Comparison of ENCODE assay signal across 20 mouse cellular contexts in genomic region chr10:34320809-34321208, GRCm38 (mm10).
"Had no signal": no experiment of that assay in that cellular context is flagged by ENCODE, and none has a peak within 500 bp of the region (broad histone marks: within the 10 kb centered on the region; RNA-seq: fewer than 3 reads in every experiment).

No protein-coding gene starts in this region.

- DNase-seq: kidney, adult 2 months; kidney, postnatal 25 days; liver; retina, postnatal 1 day; right cerebral cortex, postnatal 25 days; spleen, adult 18-20 months; thymus, postnatal 25 days had no signal

- H3K27ac ChIP-seq: kidney, postnatal 0 days; limb, embryonic 10.5 days; limb, embryonic 13.5 days; liver, embryonic 12.5 days; liver, embryonic 15.5 days; midbrain, embryonic 10.5 days; midbrain, embryonic 13.5 days; neural tube, embryonic 13.5 days; stomach, embryonic 15.5 days had no signal

- H3K9me3 ChIP-seq: limb, embryonic 10.5 days; limb, embryonic 13.5 days; liver, embryonic 12.5 days; liver, embryonic 15.5 days; megakaryocyte, embryonic 14.5 days; midbrain, embryonic 10.5 days; midbrain, embryonic 13.5 days; neural tube, embryonic 13.5 days; stomach, embryonic 15.5 days had no signal

- H3K9ac ChIP-seq: limb, embryonic 13.5 days; liver, embryonic 12.5 days; liver, embryonic 15.5 days; midbrain, embryonic 13.5 days; neural tube, embryonic 13.5 days; stomach, embryonic 15.5 days had no signal

- H3K36me3 ChIP-seq: limb, embryonic 10.5 days; liver, embryonic 15.5 days; midbrain, embryonic 10.5 days; midbrain, embryonic 13.5 days; neural tube, embryonic 13.5 days; stomach, embryonic 15.5 days had no signal

- H3K4me2 ChIP-seq: limb, embryonic 13.5 days; liver, embryonic 12.5 days; liver, embryonic 15.5 days; midbrain, embryonic 13.5 days; neural tube, embryonic 13.5 days; stomach, embryonic 15.5 days had no signal

- H3K4me3 ChIP-seq: limb, embryonic 10.5 days; limb, embryonic 13.5 days; liver, embryonic 12.5 days; liver, embryonic 15.5 days; megakaryocyte, embryonic 14.5 days; midbrain, embryonic 10.5 days; midbrain, embryonic 13.5 days; myocyte; neural tube, embryonic 13.5 days; stomach, embryonic 15.5 days had no signal

- H3K27me3 ChIP-seq: limb, embryonic 13.5 days; liver, embryonic 12.5 days; liver, embryonic 15.5 days; megakaryocyte, embryonic 14.5 days; midbrain, embryonic 13.5 days; neural tube, embryonic 13.5 days; stomach, embryonic 15.5 days had no signal

- ATAC-seq: intestine, postnatal 0 days; liver, embryonic 12.5 days; midbrain, embryonic 13.5 days; midbrain, embryonic 16.5 days had no signal
